Mouse (Mus musculus): ENCODE measurements around the gene Smoc2. TPM values are rescaled to one million over a fixed set of nuclear protein-coding genes. Genes with fewer than 3 reads are reported as not detected.

The Smoc2 gene
- 10 to 100 TPM; 36.2 to 36.8 TPM for total RNA-seq (2021)
- long read RNA-seq, experiment 1, transcript Smoc2-201 (13 exons, 2,832 nt) = major isoform, 49 of 67 reads
- long read RNA-seq, experiment 1, partial matches to known transcripts = 3 of 67 reads
- long read RNA-seq, experiment 1, other reads (novel, unspliced or antisense) = 14 of 67 reads
- long read RNA-seq, experiment 2, transcript Smoc2-201 (13 exons, 2,832 nt) = major isoform, 67 of 93 reads
- long read RNA-seq, experiment 2, partial matches to known transcripts = 7 of 93 reads
- long read RNA-seq, experiment 2, other reads (novel, unspliced or antisense) = 14 of 93 reads

- peak in 1 of 2 experiments; percentile 34 for DNase-seq (ENCODE audit: low spot score in 2 of 2)
- TF ChIP-seq CTCF (conservative IDR thresholded peaks at IDR 0.05) = no peak
- Histone ChIP-seq H3K27ac (peak within 1 kb of the TSS; percentile 36; the same call in 1 of the 2 replicates), H3K4me3 (peak within 1 kb of the TSS; percentile 58)
These were observed at the start of gene Smoc2 for GRCm38 (mm10) chr17:14279177-14279965. Gene Smoc2 (plus strand): TSS chr17:14279506.

- no peak for DNase-seq (ENCODE audit: low spot score in 2 of 2)
- TF ChIP-seq CTCF (conservative IDR thresholded peaks at IDR 0.05) = no peak
- Histone ChIP-seq H3K4me3 (no peak overlapping the region), H3K27ac (no peak overlapping the region)
These were observed 48.4 kb upstream of the Smoc2 start for GRCm38 (mm10) chr17:14230698-14231430.

DNA sequence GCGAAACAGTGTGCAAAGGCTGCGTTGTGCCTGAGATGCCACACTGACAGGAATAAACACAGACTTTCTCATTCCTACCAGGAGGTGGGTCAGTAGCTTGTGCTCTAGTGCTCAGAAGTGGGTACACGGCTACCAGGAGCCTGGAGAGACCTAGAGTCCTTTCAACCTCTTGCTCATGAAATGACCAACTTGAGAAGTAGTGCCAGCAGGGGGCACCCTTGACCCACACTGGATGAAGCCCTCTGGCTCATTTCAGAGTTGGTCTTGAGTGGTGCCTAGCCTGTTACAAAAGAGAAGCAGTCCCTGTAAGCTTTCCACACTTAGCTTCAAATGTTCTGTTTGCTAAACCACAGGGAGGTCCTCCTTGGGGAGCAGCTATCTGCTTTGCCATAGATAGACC lies 46.7 kb upstream of the Smoc2 start:
- no peak overlapping the region for H3K4me3 ChIP-seq
- peak; percentile 88 for TF ChIP-seq CTCF (conservative IDR thresholded peaks at IDR 0.05)
- DNase-seq (ENCODE audit: low spot score in 2 of 2) = peak; percentile 67 to 85
- no peak overlapping the region for H3K27ac ChIP-seq

- no peak for DNase-seq (ENCODE audit: low spot score in 2 of 2)
- TF ChIP-seq CTCF (conservative IDR thresholded peaks at IDR 0.05) = peak; percentile 32
- H3K27ac ChIP-seq = no peak overlapping the region
- H3K4me3 ChIP-seq = no peak overlapping the region
These were observed 45.6 kb upstream of the Smoc2 start for GRCm38 (mm10) chr17:14233658-14234057.

- H3K27ac ChIP-seq = no peak overlapping the region
- no peak for DNase-seq (ENCODE audit: low spot score in 2 of 2)
- no peak for TF ChIP-seq CTCF (conservative IDR thresholded peaks at IDR 0.05)
- no peak overlapping the region for H3K4me3 ChIP-seq
These were observed 44.4 kb upstream of the Smoc2 start for GRCm38 (mm10) chr17:14234774-14235389.

GRCm38 (mm10) chr17:14237134-14237533 lies 42.2 kb upstream of the Smoc2 start:
- DNase-seq (ENCODE audit: low spot score in 2 of 2) = no peak
- no peak for TF ChIP-seq CTCF (conservative IDR thresholded peaks at IDR 0.05)
- H3K27ac ChIP-seq = no peak overlapping the region
- no peak overlapping the region for H3K4me3 ChIP-seq

GRCm38 (mm10) chr17:14239960-14240359 lies 39.3 kb upstream of the Smoc2 start:
- no peak for DNase-seq (ENCODE audit: low spot score in 2 of 2)
- no peak for TF ChIP-seq CTCF (conservative IDR thresholded peaks at IDR 0.05)
- H3K4me3 ChIP-seq = no peak overlapping the region
- H3K27ac ChIP-seq = no peak overlapping the region

DNA sequence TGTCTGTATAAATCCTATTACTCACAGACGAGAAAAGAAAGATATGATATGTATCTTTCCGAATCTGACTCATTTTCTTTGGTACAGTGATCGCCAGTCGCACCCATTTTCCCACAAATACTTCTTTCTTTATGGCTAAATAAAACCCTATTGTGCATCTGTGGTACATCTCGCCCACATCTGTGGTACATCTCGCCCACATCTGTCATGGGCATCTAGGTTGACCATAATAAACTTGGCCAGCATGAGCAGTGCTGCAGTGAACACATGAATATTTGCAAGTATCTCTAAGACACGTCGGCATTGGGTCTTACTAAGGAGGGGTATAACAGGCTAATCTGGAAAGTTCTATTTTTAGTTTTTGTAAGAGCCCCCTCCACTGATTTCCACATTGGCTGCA lies 36.7 kb upstream of the Smoc2 start:
- H3K4me3 ChIP-seq = no peak overlapping the region
- DNase-seq (ENCODE audit: low spot score in 2 of 2) = no peak

DNA sequence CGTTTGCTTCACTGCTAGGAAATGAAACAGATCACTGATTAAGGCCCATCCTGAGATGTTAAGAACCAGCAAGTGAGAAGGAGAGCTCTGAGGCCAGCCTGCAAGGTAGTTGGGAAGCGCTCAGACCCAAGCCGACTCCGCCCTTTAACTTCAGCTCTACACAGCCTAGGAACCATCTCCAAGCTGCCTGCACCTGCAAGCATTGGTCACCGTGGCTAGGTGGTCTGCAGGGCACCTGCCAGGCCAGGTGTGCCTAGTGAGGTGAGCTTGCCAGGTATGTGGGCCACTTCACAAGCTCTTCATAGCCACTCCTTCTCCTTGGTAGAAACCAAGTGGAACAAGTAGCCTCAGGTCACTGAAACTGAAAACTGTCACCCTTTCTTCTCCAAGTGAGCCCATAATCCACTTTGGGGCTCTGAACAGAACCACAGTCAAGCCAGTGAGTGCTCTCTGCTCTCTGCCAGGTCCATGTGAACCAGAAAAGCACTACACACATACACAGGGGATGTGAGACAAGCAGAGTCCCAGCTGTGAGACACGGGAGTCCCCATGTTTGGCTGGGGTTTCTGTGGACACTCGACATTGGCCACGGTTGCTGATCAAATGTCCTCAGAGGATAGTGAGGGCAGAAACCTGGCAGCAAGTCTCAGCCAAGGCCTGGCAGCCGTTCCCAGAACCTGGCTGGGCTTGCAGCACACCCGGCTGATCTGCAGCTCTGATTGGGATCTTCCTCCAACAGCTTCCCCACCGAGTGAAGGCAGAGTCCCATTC lies 34.9 kb upstream of the Smoc2 start:
- no peak for DNase-seq (ENCODE audit: low spot score in 2 of 2)
- no peak for TF ChIP-seq CTCF (conservative IDR thresholded peaks at IDR 0.05)
- Histone ChIP-seq H3K4me3 (no peak overlapping the region), H3K27ac (peak overlapping the region; percentile 14; the same call in 1 of the 2 replicates)

More for the DNA sequence above, 36.7 kb upstream of the Smoc2 start:
- TF ChIP-seq CTCF (conservative IDR thresholded peaks at IDR 0.05) = no peak
- H3K27ac ChIP-seq = no peak overlapping the region

DNA sequence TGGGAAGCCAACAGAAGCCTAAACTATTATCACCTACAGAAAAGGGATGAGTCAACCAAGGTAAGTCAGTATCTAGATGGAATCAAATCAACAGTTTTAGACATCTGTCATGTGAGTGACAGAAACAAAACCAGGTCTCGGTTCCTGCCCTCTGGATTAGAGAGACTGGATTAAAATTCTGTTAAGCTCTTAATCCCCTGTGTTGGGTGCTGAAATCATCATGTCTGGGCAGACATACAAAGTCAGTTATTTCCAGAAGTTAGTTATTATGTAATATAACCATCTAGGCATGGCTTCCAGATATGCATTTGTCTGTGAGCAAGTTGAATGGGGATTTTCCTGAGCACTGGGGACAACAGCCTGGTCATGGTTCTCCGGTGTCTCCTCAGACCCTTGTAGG lies 33.0 kb upstream of the Smoc2 start:
- no peak for DNase-seq (ENCODE audit: low spot score in 2 of 2)
- peak overlapping the region; percentile 88 for H3K27ac ChIP-seq
- no peak overlapping the region for H3K4me3 ChIP-seq
- no peak for TF ChIP-seq CTCF (conservative IDR thresholded peaks at IDR 0.05)

DNA sequence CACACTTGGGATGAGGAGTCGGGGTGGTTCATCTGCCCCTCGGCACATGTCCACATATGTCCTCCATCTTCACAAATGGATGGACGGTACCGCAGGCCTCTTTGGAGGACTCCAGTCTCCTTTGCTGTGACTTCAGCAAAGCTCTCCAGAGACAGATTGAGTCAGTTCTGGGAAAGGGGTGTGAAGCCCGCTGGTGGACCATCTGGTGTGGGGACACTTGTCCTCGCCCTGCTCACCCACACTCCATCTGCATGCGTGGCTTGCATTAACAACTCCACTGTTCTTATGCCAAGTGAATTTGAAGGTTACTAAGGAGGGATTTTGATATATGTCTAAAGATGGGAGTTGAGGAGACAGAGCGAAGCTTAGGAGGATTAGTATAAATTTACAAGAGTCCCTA lies 31.4 kb upstream of the Smoc2 start:
- peak; percentile 81 to 85 for DNase-seq (ENCODE audit: low spot score in 2 of 2)
- Histone ChIP-seq H3K4me3 (no peak overlapping the region), H3K27ac (peak overlapping the region; percentile 88)
- TF ChIP-seq CTCF (conservative IDR thresholded peaks at IDR 0.05) = no peak

DNA sequence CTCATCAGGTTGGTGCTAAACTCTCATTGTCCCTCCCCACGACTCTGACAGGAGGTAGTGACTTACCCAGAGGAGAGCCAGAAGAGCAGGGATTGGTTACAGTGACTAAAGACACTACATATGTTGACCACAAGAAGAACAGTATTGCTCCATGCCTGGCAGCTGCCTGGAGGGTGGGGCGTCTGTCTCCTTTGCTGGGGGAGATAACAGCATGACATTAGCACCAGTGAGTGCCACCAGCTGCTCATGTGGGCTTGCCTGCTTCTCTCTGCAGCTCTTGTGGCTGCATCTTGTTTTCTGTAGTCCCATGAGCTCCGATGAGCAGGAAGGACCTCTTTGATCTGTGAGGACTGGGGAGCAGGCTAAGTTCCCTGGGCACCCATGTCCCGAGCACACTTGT lies 29.7 kb upstream of the Smoc2 start:
- Histone ChIP-seq H3K4me3 (peak overlapping the region; percentile 27; the same call in 1 of the 2 replicates), H3K27ac (peak overlapping the region; percentile 88)
- peak; percentile 17 to 41 for DNase-seq (ENCODE audit: low spot score in 2 of 2)
- TF ChIP-seq CTCF (conservative IDR thresholded peaks at IDR 0.05) = no peak

Data from layer of hippocampus, adult 2 months (tissue).